Mouse (Mus musculus): ENCODE data around the gene Dcst1. TPM values are rescaled to one million over a fixed set of nuclear protein-coding genes. Genes with fewer than 3 reads are reported as not detected.

The Dcst1 gene
- polyA plus RNA-seq, 1 experiment from 2014 or later: 0.15 TPM

DNA sequence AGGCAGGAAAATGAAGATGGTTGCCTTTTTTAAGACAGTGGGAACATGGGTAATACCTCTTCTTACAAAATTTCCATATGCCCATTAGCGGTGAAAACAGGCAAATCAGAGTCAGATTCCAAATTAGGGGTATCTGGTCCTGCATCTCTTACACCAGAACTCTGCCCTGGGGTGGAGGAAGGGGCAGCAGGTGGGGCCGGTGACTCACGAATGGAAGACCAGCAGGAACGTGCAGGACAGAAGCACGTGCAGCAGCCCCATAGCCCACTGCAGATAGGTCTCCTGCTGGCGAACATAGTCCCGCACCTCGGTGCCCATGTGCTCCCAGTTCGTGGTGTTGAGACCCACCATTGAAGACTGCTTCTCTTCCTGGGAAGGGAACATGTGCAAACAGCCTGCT lies 9.0 kb downstream of the Dcst1 start:
- no peaks in the 10 kb centered on the region for H3K36me3 ChIP-seq (replicated peaks; ENCODE audit: insufficient read depth, low read length)
- H3K4me1 ChIP-seq (ENCODE audit: insufficient read depth): no peaks in the 10 kb centered on the region
- H3K4me2 ChIP-seq (ENCODE audit: low read depth, low read length): no peak overlapping the region
- no peaks in the 10 kb centered on the region for H3K9me3 ChIP-seq (ENCODE audit: low read length)
- H3K4me3 ChIP-seq (ENCODE audit: low read depth, low read length): no peak overlapping the region
- H3K27me3 ChIP-seq (ENCODE audit: insufficient read depth, low read length): peaks cover 5% of the 10 kb centered on the region; the same call in 1 of the 2 replicates
- 55% methylated on average over 9 of the region's 9 CpGs for WGBS (ENCODE audit: insufficient replicate concordance)
- H3K9ac ChIP-seq (replicated peaks): no peak overlapping the region
- TF ChIP-seq EP300 (IDR thresholded peaks at IDR 0.05; ENCODE audit: low read depth) (no peak), CTCF (IDR thresholded peaks at IDR 0.05; ENCODE audit: low read depth) (no peak)
- ATAC-seq (no peak), DNase-seq (no peak)
- H3K27ac ChIP-seq (ENCODE audit: low read depth): no peak overlapping the region

DNA sequence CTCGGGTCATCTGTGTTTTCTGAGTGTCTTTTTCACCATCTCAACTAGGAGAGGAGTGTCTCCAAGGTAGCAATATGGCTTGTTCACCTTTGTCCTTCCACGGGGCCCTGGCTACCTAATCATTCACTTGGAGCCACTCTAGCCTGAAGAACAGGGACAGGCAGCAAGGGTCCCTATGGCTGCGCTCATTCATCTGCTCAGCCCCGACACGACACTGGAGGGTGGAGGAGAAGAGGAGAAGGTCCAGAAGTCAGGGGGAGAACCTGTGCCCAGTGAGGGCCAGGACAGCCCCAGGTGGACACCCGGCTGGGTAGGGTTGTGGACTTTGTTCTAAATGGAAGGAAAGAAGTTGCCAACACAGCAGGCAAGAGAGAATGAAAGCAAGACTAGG lies 9.5 kb downstream of the Dcst1 start:
- Histone ChIP-seq H3K4me3 (ENCODE audit: low read depth, low read length) (no peak overlapping the region), H3K9me3 (ENCODE audit: low read length) (no peaks in the 10 kb centered on the region), H3K9ac (replicated peaks) (no peak overlapping the region), H3K27ac (ENCODE audit: low read depth) (no peak overlapping the region), H3K36me3 (replicated peaks; ENCODE audit: insufficient read depth, low read length) (no peaks in the 10 kb centered on the region), H3K4me1 (ENCODE audit: insufficient read depth) (no peaks in the 10 kb centered on the region), H3K27me3 (ENCODE audit: insufficient read depth, low read length) (peaks cover 9% of the 10 kb centered on the region; the same call in 1 of the 2 replicates), H3K4me2 (ENCODE audit: low read depth, low read length) (no peak overlapping the region)
- DNase-seq (no peak), ATAC-seq (0 out of 2 replicates have a peak, but pooled peaks have one; percentile 1)
- 60% methylated on average over 6 of the region's 6 CpGs for WGBS (ENCODE audit: insufficient replicate concordance)
- TF ChIP-seq EP300 (IDR thresholded peaks at IDR 0.05; ENCODE audit: low read depth) (no peak), CTCF (IDR thresholded peaks at IDR 0.05; ENCODE audit: low read depth) (no peak)

- WGBS (ENCODE audit: insufficient replicate concordance): 19% methylated on average over 5 of the region's 5 CpGs
- Histone ChIP-seq H3K9me3 (ENCODE audit: low read length) (no peaks in the 10 kb centered on the region), H3K36me3 (replicated peaks; ENCODE audit: insufficient read depth, low read length) (no peaks in the 10 kb centered on the region), H3K9ac (replicated peaks) (no peak overlapping the region), H3K4me1 (ENCODE audit: insufficient read depth) (peaks cover 4% of the 10 kb centered on the region), H3K4me2 (ENCODE audit: low read depth, low read length) (no peak overlapping the region), H3K4me3 (ENCODE audit: low read depth, low read length) (no peak overlapping the region), H3K27ac (ENCODE audit: low read depth) (no peak overlapping the region), H3K27me3 (ENCODE audit: insufficient read depth, low read length) (peaks cover 14% of the 10 kb centered on the region; the same call in 1 of the 2 replicates)
- peak; percentile 87 for DNase-seq
- peak; percentile 73 for ATAC-seq
- TF ChIP-seq EP300 (IDR thresholded peaks at IDR 0.05; ENCODE audit: low read depth): no peak
- peak; percentile 90 for TF ChIP-seq CTCF (IDR thresholded peaks at IDR 0.05; ENCODE audit: low read depth)
These were observed 10.1 kb downstream of the Dcst1 start for GRCm38 (mm10) chr3:89354816-89355511.

- H3K27me3 ChIP-seq (ENCODE audit: insufficient read depth, low read length): peaks cover 28% of the 10 kb centered on the region
- no peak for ATAC-seq
- no peak for DNase-seq
- WGBS (ENCODE audit: insufficient replicate concordance): 67% methylated on average over 5 of the region's 5 CpGs
- H3K9ac ChIP-seq (replicated peaks): no peak overlapping the region
- no peak for TF ChIP-seq CTCF (IDR thresholded peaks at IDR 0.05; ENCODE audit: low read depth)
- no peak for TF ChIP-seq EP300 (IDR thresholded peaks at IDR 0.05; ENCODE audit: low read depth)
- H3K36me3 ChIP-seq (replicated peaks; ENCODE audit: insufficient read depth, low read length): no peaks in the 10 kb centered on the region
- peaks cover 14% of the 10 kb centered on the region for H3K4me1 ChIP-seq (ENCODE audit: insufficient read depth)
- no peak overlapping the region for H3K27ac ChIP-seq (ENCODE audit: low read depth)
- H3K9me3 ChIP-seq (ENCODE audit: low read length): no peaks in the 10 kb centered on the region
- no peak overlapping the region for H3K4me2 ChIP-seq (ENCODE audit: low read depth, low read length)
- no peak overlapping the region for H3K4me3 ChIP-seq (ENCODE audit: low read depth, low read length)
These were observed 13.8 kb downstream of the Dcst1 start for GRCm38 (mm10) chr3:89351271-89351670.

GRCm38 (mm10) chr3:89349869-89350501 lies 15.1 kb downstream of the Dcst1 start, which contains the start of gene Adam15:
TSS of gene Adam15 (minus strand) at chr3:89349996.
- Histone ChIP-seq H3K9me3 (ENCODE audit: low read length) (no peaks in the 10 kb centered on the region), H3K27ac (ENCODE audit: low read depth) (peak within 1 kb of the TSS; percentile 34; the same call in 1 of the 2 replicates), H3K27me3 (ENCODE audit: insufficient read depth, low read length) (peaks cover 28% of the 10 kb centered on the region), H3K9ac (replicated peaks) (peak within 1 kb of the TSS; percentile 50), H3K36me3 (replicated peaks; ENCODE audit: insufficient read depth, low read length) (no peaks in the 10 kb centered on the region), H3K4me2 (ENCODE audit: low read depth, low read length) (peak within 1 kb of the TSS; percentile 90), H3K4me1 (ENCODE audit: insufficient read depth) (peaks cover 14% of the 10 kb centered on the region), H3K4me3 (ENCODE audit: low read depth, low read length) (peak within 1 kb of the TSS; percentile 64)
- 1% methylated on average over 59 of the region's 59 CpGs for WGBS (ENCODE audit: insufficient replicate concordance)
- DNase-seq: peak; percentile 90
- peak; percentile 89 for ATAC-seq
- TF ChIP-seq CTCF (IDR thresholded peaks at IDR 0.05; ENCODE audit: low read depth): no peak
- TF ChIP-seq EP300 (IDR thresholded peaks at IDR 0.05; ENCODE audit: low read depth): no peak
